ENCODE assay signal across 13 mouse cellular contexts in genomic region chr10:128397466-128397865, GRCm38 (mm10). TPM values are rescaled to one million over a fixed set of nuclear protein-coding genes. Genes with fewer than 3 reads are reported as not detected.
DNase-seq lines count a peak whose midpoint lies in the region; ATAC-seq and TF ChIP-seq lines count a peak whose summit lies in the region.
"Had no signal": no experiment of that assay in that cellular context is flagged by ENCODE, and none has a peak within 500 bp of the region (broad histone marks: within the 10 kb centered on the region; RNA-seq: fewer than 3 reads in every experiment).

No protein-coding gene starts in this region.

- 0 out of 2 replicates have a peak overlapping the region, but pooled peaks have one; percentile 26 for H3K27ac ChIP-seq in forebrain, embryonic 12.5 days
- no peak overlapping the region for H3K27ac ChIP-seq in forebrain, embryonic 11.5 days (ENCODE audit: low read depth, low read length)
- no peak overlapping the region for H3K27ac ChIP-seq in left cerebral cortex, adult 2 months
- 0 out of 2 replicates have a peak overlapping the region, but pooled peaks have one; percentile 16 for H3K27ac ChIP-seq in limb, embryonic 11.5 days (replicated peaks; ENCODE audit: low read depth, low read length)
- H3K27ac ChIP-seq: forebrain, embryonic 15.5 days; heart, embryonic 15.5 days; liver, embryonic 12.5 days had no signal

- H3K27me3 ChIP-seq in forebrain, embryonic 12.5 days, result no peaks in the 10 kb centered on the region
- no peaks in the 10 kb centered on the region for H3K27me3 ChIP-seq in forebrain, embryonic 11.5 days (ENCODE audit: control insufficient read depth, insufficient read depth, low read length)
- no peaks in the 10 kb centered on the region for H3K27me3 ChIP-seq in limb, embryonic 11.5 days (ENCODE audit: control insufficient read depth, insufficient read depth, low read length)
- H3K27me3 ChIP-seq: forebrain, embryonic 15.5 days; heart, embryonic 15.5 days; liver, embryonic 12.5 days had no signal

- no peak for DNase-seq in forebrain, embryonic 11.5 days (ENCODE audit: low spot score)
- peak; percentile 59 for DNase-seq in left cerebral cortex, postnatal 4 days
- DNase-seq in left cerebral cortex, adult 2 months (ENCODE audit: extremely low spot score in 1 of 2, low spot score in 2 of 2), result no peak
- DNase-seq in cerebellum, postnatal 25 days, result peak; percentile 71 to 76
- DNase-seq in limb, embryonic 11.5 days (ENCODE audit: low spot score), result no peak
- no peak for DNase-seq in thymus, postnatal 0 days (ENCODE audit: low spot score)
- DNase-seq in retina, postnatal 1 day, result no peak
- DNase-seq: layer of hippocampus, adult 9-11 months had no signal

- ATAC-seq in forebrain, embryonic 12.5 days (ENCODE audit: low FRiP score), result no peak
- no peak for ATAC-seq in forebrain, embryonic 11.5 days (replicated peaks; ENCODE audit: low FRiP score)
- ATAC-seq in limb, embryonic 11.5 days (ENCODE audit: insufficient number of reproducible peaks, low FRiP score, low TSS enrichment, low read depth), result no peak
- ATAC-seq: forebrain, embryonic 15.5 days; liver, embryonic 12.5 days had no signal

- TF ChIP-seq CTCF in left cerebral cortex, adult 2 months (IDR thresholded peaks at IDR 0.05), result no peak

- no peak overlapping the region for H3K4me3 ChIP-seq in forebrain, embryonic 12.5 days (replicated peaks)
- no peak overlapping the region for H3K4me3 ChIP-seq in forebrain, embryonic 11.5 days (ENCODE audit: low read depth, low read length)
- no peak overlapping the region for H3K4me3 ChIP-seq in left cerebral cortex, adult 2 months
- no peak overlapping the region for H3K4me3 ChIP-seq in limb, embryonic 11.5 days (ENCODE audit: low read depth, low read length)
- H3K4me3 ChIP-seq: forebrain, embryonic 15.5 days; heart, embryonic 15.5 days; liver, embryonic 12.5 days had no signal

- peaks cover 23% of the 10 kb centered on the region for H3K4me1 ChIP-seq in forebrain, embryonic 12.5 days
- no peaks in the 10 kb centered on the region for H3K4me1 ChIP-seq in forebrain, embryonic 11.5 days (replicated peaks; ENCODE audit: control insufficient read depth, insufficient read depth, low read length)
- H3K4me1 ChIP-seq in limb, embryonic 11.5 days (ENCODE audit: control insufficient read depth, insufficient read depth, low read length), result peaks cover 5% of the 10 kb centered on the region; the same call in 1 of the 2 replicates
- H3K4me1 ChIP-seq: forebrain, embryonic 15.5 days had no signal

- 60% methylated on average over 7 of the region's 7 CpGs for WGBS in forebrain, embryonic 12.5 days
- 61% methylated on average over 7 of the region's 7 CpGs for WGBS in forebrain, embryonic 11.5 days
- WGBS in limb, embryonic 11.5 days, result 66% methylated on average over 7 of the region's 7 CpGs

- peaks cover 54% of the 10 kb centered on the region for H3K36me3 ChIP-seq in forebrain, embryonic 12.5 days (replicated peaks)
- no peaks in the 10 kb centered on the region for H3K36me3 ChIP-seq in forebrain, embryonic 11.5 days (ENCODE audit: control insufficient read depth, insufficient read depth, low read length)
- peaks cover 2% of the 10 kb centered on the region for H3K36me3 ChIP-seq in limb, embryonic 11.5 days (ENCODE audit: control insufficient read depth, insufficient read depth, low read length)

- H3K4me2 ChIP-seq in forebrain, embryonic 12.5 days, result no peak overlapping the region
- H3K4me2 ChIP-seq in forebrain, embryonic 11.5 days (ENCODE audit: low read depth, low read length, severe bottlenecking), result no peak overlapping the region
- no peak overlapping the region for H3K4me2 ChIP-seq in limb, embryonic 11.5 days (ENCODE audit: low read depth, severe bottlenecking)
- H3K4me2 ChIP-seq: forebrain, embryonic 15.5 days; heart, embryonic 15.5 days; liver, embryonic 12.5 days had no signal

- no peak overlapping the region for H3K9ac ChIP-seq in forebrain, embryonic 12.5 days
- H3K9ac ChIP-seq in forebrain, embryonic 11.5 days (ENCODE audit: low read length), result no peak overlapping the region
- no peak overlapping the region for H3K9ac ChIP-seq in limb, embryonic 11.5 days (ENCODE audit: low read length)
- H3K9ac ChIP-seq: forebrain, embryonic 15.5 days; heart, embryonic 15.5 days; liver, embryonic 12.5 days had no signal

- intact Hi-C loops in left cerebral cortex, postnatal 4 days (cut with DNase I), result no loop called here
- intact Hi-C loops in left cerebral cortex, adult 2 months (cut with DNase I), result no loop called here

- H3K9me3 ChIP-seq in forebrain, embryonic 12.5 days, result no peaks in the 10 kb centered on the region
- no peaks in the 10 kb centered on the region for H3K9me3 ChIP-seq in forebrain, embryonic 11.5 days (ENCODE audit: control insufficient read depth, low read length)
- no peaks in the 10 kb centered on the region for H3K9me3 ChIP-seq in limb, embryonic 11.5 days (ENCODE audit: control insufficient read depth, low read length)
- H3K9me3 ChIP-seq: forebrain, embryonic 15.5 days; heart, embryonic 15.5 days; liver, embryonic 12.5 days had no signal

RNA-seq across cellular contexts. Expression of gene Slc39a5, which starts 3.6 kb away (rescaled TPM):
- polyA plus RNA-seq in forebrain, embryonic 12.5 days (2016; fragmentation: Nextera tagmentation; extraction: Ambion mirVana), result not detected in 2 replicates
- polyA plus RNA-seq in forebrain, embryonic 11.5 days (2014; fragmentation: Nextera tagmentation; extraction: Ambion mirVana), result 0.24 TPM in 1 of 2 replicates, not detected in the other
- under 1 TPM; 0.40 to 0.42 TPM for total RNA-seq in left cerebral cortex, postnatal 4 days (2021)
- total RNA-seq in left cerebral cortex, adult 2 months (2021), result not detected
- 0.07 and 0.20 TPM in 2 replicates for polyA plus RNA-seq in limb, embryonic 11.5 days (2014; fragmentation: Nextera tagmentation; extraction: Ambion mirVana)
- polyA plus RNA-seq in thymus, postnatal 0 days (2015; fragmentation: Nextera tagmentation; extraction: Ambion mirVana), result 0.38 and 0.44 TPM in 2 replicates
- total RNA-seq: megakaryocyte-erythroid progenitor cell, adult 5-6 weeks had no signal

RNA-seq across cellular contexts. Expression of gene Nabp2, which starts 13.8 kb away (rescaled TPM):
- 141 and 155 TPM in 2 replicates for polyA plus RNA-seq in forebrain, embryonic 12.5 days (2016; fragmentation: Nextera tagmentation; extraction: Ambion mirVana)
- 151 TPM in 2 replicates for polyA plus RNA-seq in forebrain, embryonic 11.5 days (2014; fragmentation: Nextera tagmentation; extraction: Ambion mirVana)
- total RNA-seq in left cerebral cortex, postnatal 4 days (2021), result 10 to 100 TPM; 95.1 to 99.1 TPM
- total RNA-seq in left cerebral cortex, adult 2 months (2021), result 10 to 100 TPM; 87.0 to 91.1 TPM
- 89.9 and 91.8 TPM in 2 replicates for polyA plus RNA-seq in limb, embryonic 11.5 days (2014; fragmentation: Nextera tagmentation; extraction: Ambion mirVana)
- polyA plus RNA-seq in thymus, postnatal 0 days (2015; fragmentation: Nextera tagmentation; extraction: Ambion mirVana), result 59.0 and 68.0 TPM in 2 replicates

RNA-seq across cellular contexts. Expression of gene Rnf41, which starts 14.0 kb away (rescaled TPM):
- polyA plus RNA-seq in forebrain, embryonic 12.5 days (2016; fragmentation: Nextera tagmentation; extraction: Ambion mirVana), result 61.9 and 62.0 TPM in 2 replicates
- polyA plus RNA-seq in forebrain, embryonic 11.5 days (2014; fragmentation: Nextera tagmentation; extraction: Ambion mirVana), result 41.5 and 47.9 TPM in 2 replicates
- total RNA-seq in left cerebral cortex, postnatal 4 days (2021), result 10 to 100 TPM; 92.0 to 94.7 TPM
- total RNA-seq in left cerebral cortex, adult 2 months (2021), result 10 to 100 TPM; 74.0 to 76.6 TPM
- polyA plus RNA-seq in limb, embryonic 11.5 days (2014; fragmentation: Nextera tagmentation; extraction: Ambion mirVana), result 34.3 and 34.6 TPM in 2 replicates
- polyA plus RNA-seq in thymus, postnatal 0 days (2015; fragmentation: Nextera tagmentation; extraction: Ambion mirVana), result 30.0 and 31.7 TPM in 2 replicates

RNA-seq across cellular contexts. Expression of gene Ankrd52, which starts 20.6 kb away (rescaled TPM):
- 11.3 and 13.9 TPM in 2 replicates for polyA plus RNA-seq in forebrain, embryonic 12.5 days (2016; fragmentation: Nextera tagmentation; extraction: Ambion mirVana)
- polyA plus RNA-seq in forebrain, embryonic 11.5 days (2014; fragmentation: Nextera tagmentation; extraction: Ambion mirVana), result 13.3 and 15.4 TPM in 2 replicates
- total RNA-seq in left cerebral cortex, postnatal 4 days (2021), result 10 to 100 TPM; 84.9 to 85.5 TPM
- total RNA-seq in left cerebral cortex, adult 2 months (2021), result 10 to 100 TPM; 60.8 to 63.9 TPM
- 12.0 and 12.8 TPM in 2 replicates for polyA plus RNA-seq in limb, embryonic 11.5 days (2014; fragmentation: Nextera tagmentation; extraction: Ambion mirVana)
- 7.4 and 9.9 TPM in 2 replicates for polyA plus RNA-seq in thymus, postnatal 0 days (2015; fragmentation: Nextera tagmentation; extraction: Ambion mirVana)

RNA-seq across cellular contexts. Expression of gene Coq10a, which starts 28.7 kb away (rescaled TPM):
- polyA plus RNA-seq in forebrain, embryonic 12.5 days (2016; fragmentation: Nextera tagmentation; extraction: Ambion mirVana), result 24.2 and 25.5 TPM in 2 replicates
- 21.0 and 23.1 TPM in 2 replicates for polyA plus RNA-seq in forebrain, embryonic 11.5 days (2014; fragmentation: Nextera tagmentation; extraction: Ambion mirVana)
- 10 to 100 TPM; 57.7 to 58.1 TPM for total RNA-seq in left cerebral cortex, postnatal 4 days (2021)
- total RNA-seq in left cerebral cortex, adult 2 months (2021), result 10 to 100 TPM; 53.0 to 54.6 TPM
- 8.5 and 11.0 TPM in 2 replicates for polyA plus RNA-seq in limb, embryonic 11.5 days (2014; fragmentation: Nextera tagmentation; extraction: Ambion mirVana)
- polyA plus RNA-seq in thymus, postnatal 0 days (2015; fragmentation: Nextera tagmentation; extraction: Ambion mirVana), result 17.1 and 21.8 TPM in 2 replicates

Comparison
In these comparisons a context has a peak if more than half of its experiments do, and no peak if none do; other contexts are left out.
1. H3K27ac ChIP-seq: peak in forebrain, embryonic 12.5 days (single experiment) and limb, embryonic 11.5 days (single experiment); none in forebrain, embryonic 11.5 days (single experiment) and left cerebral cortex, adult 2 months (single experiment).
2. DNase-seq: peak in left cerebral cortex, postnatal 4 days (single experiment) and cerebellum, postnatal 25 days (2 of 2); none in forebrain, embryonic 11.5 days (single experiment), left cerebral cortex, adult 2 months (0 of 2), limb, embryonic 11.5 days (single experiment), thymus, postnatal 0 days (single experiment) and retina, postnatal 1 day (single experiment).